Mouse (Mus musculus) effector memory CD4-positive, alpha-beta T cell, adult 5 months (primary cell): ENCODE data around the gene Pigm. TPM values are rescaled to one million over a fixed set of nuclear protein-coding genes. Genes with fewer than 3 reads are reported as not detected.

Experiments used
- polyA plus RNA-seq: library from polyadenylated mRNA; unstranded; fragments of 100-300 nt; shearing (Covaris generic); gene quantifications from one replicate; pipeline ENCODE4 v1.2.1, GENCODE M21; 2017

Gene Pigm
- polyA plus RNA-seq, result 8.9 TPM

GRCm38 (mm10) chr1:172376198-172376667 is at the start of gene Pigm:
Gene Pigm (plus strand): TSS chr1:172376546.

DNA sequence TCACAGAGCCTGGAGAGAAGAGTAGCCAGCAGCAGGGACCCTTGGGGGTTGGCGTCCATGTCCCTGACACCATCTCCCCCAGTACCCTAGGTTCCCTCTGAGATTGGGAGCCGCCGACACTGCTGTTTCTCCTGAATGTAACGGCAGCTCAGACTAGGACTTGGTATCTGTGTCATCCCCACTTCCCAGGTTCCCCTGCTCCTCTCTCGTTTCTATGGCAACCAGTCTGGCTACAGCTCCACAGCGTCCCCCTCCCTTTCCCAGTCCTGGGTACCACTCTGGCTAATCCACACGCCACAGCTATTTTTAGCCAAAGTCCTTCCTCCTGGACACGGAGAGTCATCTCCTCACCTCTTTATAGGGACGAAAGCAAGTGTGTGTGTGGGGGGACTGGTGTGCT is 47.2 kb upstream of the Pigm start, which contains the start of gene Kcnj9:
Kcnj9 (minus strand) TSS at position 188 of the 400 bp plus-strand sequence.

DNA sequence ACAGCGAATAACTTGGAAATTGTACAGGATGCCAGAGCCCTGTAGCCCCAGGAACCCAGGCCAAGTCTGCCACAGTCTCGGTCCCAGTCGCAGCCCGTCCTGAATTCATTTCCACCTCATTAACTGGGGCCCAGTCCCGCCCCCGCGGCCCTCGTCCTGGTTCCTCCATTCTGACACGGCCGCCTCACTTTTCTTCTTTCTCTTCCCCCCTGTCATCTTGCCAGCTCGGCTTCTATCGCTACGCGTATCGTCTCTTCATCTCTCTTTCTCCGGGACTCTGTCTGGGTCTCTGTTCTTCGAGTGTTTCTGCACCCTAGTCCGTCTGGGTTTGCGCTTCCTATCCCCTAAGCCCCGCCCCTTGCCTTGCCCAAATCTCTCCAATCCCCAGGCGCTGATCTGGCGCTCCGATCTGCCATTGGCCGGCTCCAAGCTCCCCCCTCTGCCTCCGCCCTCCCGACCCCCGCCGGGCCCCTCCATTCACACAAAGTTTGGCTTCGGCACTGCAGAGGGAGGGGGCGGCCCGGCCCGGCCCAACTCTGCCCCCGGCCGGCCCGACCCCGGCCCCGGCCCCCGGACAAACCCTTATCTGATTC is 35.5 kb upstream of the Pigm start, which contains the start of gene Kcnj10:
Kcnj10 (plus strand) TSS at position 482 of the 593 bp plus-strand sequence.

Other genes with a start within 250 kb of the Pigm start
- gene Pex19, start 249.8 kb upstream of the Pigm start, polyA plus RNA-seq, result 40.3 TPM
- 107 TPM for gene Dcaf8, start 228.5 kb upstream of the Pigm start, polyA plus RNA-seq
- gene Pea15a, start 169.7 kb upstream of the Pigm start, polyA plus RNA-seq, result 80.7 TPM
- gene Casq1, start 156.7 kb upstream of the Pigm start, polyA plus RNA-seq, result not detected
- gene Atp1a4, start 118.1 kb upstream of the Pigm start, polyA plus RNA-seq, result not detected
- 70.9 TPM for gene Igsf8, start 114.9 kb upstream of the Pigm start, polyA plus RNA-seq
- gene Atp1a2, start 78.5 kb upstream of the Pigm start, polyA plus RNA-seq, result 0.15 TPM
- not detected for gene Kcnj9, start 47.2 kb upstream of the Pigm start, polyA plus RNA-seq
- gene Kcnj10, start 35.3 kb upstream of the Pigm start, polyA plus RNA-seq, result 0.11 TPM
- gene Slamf9, start 98.8 kb downstream of the Pigm start, polyA plus RNA-seq, result not detected
- gene Igsf9, start 105.2 kb downstream of the Pigm start, polyA plus RNA-seq, result 0.60 TPM
- 470 TPM for gene Tagln2, start 123.5 kb downstream of the Pigm start, polyA plus RNA-seq
- 1.0 TPM for gene Cfap45, start 144.3 kb downstream of the Pigm start, polyA plus RNA-seq
- gene Vsig8, start 179.4 kb downstream of the Pigm start, polyA plus RNA-seq, result not detected
- 0.25 TPM for gene Slamf8, start 214.0 kb downstream of the Pigm start, polyA plus RNA-seq
- not detected for gene Fcrl6, start 226.0 kb downstream of the Pigm start, polyA plus RNA-seq